Mouse (Mus musculus): ENCODE results near the gene Btbd35f15. TPM values are rescaled to one million over a fixed set of nuclear protein-coding genes. Genes with fewer than 3 reads are reported as not detected.
"Not testable (repeated sequence)": the region's sequence is repeated elsewhere in the genome, so short reads cannot be mapped to it uniquely, and the experiment has no call there.

Gene Btbd35f15
- not detected for total RNA-seq (2021)
- long read RNA-seq, experiment 1, result 0 reads
- long read RNA-seq, experiment 2, result 0 reads

GRCm38 (mm10) chrX:33577214-33577613 lies at the start of gene Btbd35f15:
Btbd35f15 (minus strand) TSS chrX:33577314.
- H3K27ac ChIP-seq; DNase-seq (ENCODE audit: extremely low spot score in 1 of 2, low spot score in 2 of 2); intact Hi-C loops (cut with DNase I); H3K4me3 ChIP-seq: not testable (repeated sequence)

Other genes starting within 250 kb of the Btbd35f15 start
- gene Btbd35f13, start 79.9 kb upstream of the Btbd35f15 start, total RNA-seq (2021), result not detected
- not detected for gene Btbd35f14, start 125.0 kb upstream of the Btbd35f15 start, total RNA-seq (2021)

All from left cerebral cortex, adult 2 months (tissue).